Mouse (Mus musculus) CH12.LX (cell line): ENCODE measurements around the gene Ltf. TPM values are rescaled to one million over a fixed set of nuclear protein-coding genes. Genes with fewer than 3 reads are reported as not detected.

ENCODE experiments used
- DNase-seq: peaks from one replicate; pipeline ENCODE4 v3.0.0-alpha.2; 2013; ENCODE audit errors: extremely low read depth
- H3K27ac ChIP-seq: 2 replicates; pipeline ENCODE4 v1.5.1; 2012; ENCODE audit warnings: low read depth, mild to moderate bottlenecking, control low read depth, moderate library complexity; ENCODE audit not compliant: insufficient read depth
- H3K27me3 ChIP-seq: replicated peaks from 2 replicates; pipeline ENCODE3; 2012; ENCODE audit warnings: inconsistent platforms
- H3K36me3 ChIP-seq, 2 experiments: replicated peaks in 1 of 2; 2 replicates each; pipeline versions ENCODE3 to v1.6.1; 2012; ENCODE audit warnings: inconsistent platforms in 1 of 2, low read length in 1 of 2, mild to moderate bottlenecking in 1 of 2, mixed read lengths in 1 of 2, moderate library complexity in 1 of 2; ENCODE audit not compliant: control insufficient read depth in 1 of 2, insufficient read depth in 1 of 2
- H3K4me1 ChIP-seq, 2 experiments: 2 replicates each; pipeline ENCODE4 v1.6.1; 2012; ENCODE audit warnings: inconsistent platforms in 1 of 2, moderate library complexity in 1 of 2; ENCODE audit not compliant: insufficient read depth in 2 of 2, control insufficient read depth in 1 of 2
- H3K4me2 ChIP-seq: 2 replicates; pipeline ENCODE4 v1.6.1; 2012; ENCODE audit warnings: low read depth, mild to moderate bottlenecking, control low read depth; ENCODE audit not compliant: poor library complexity, insufficient read depth, severe bottlenecking
- H3K4me3 ChIP-seq, 3 experiments: fragments of 150-350 bp in 1 of 3; sonication (generic) in 1 of 3; replicated peaks in 1 of 3; 2 replicates each; pipeline versions ENCODE3 to v1.5.1; 2011 to 2012; ENCODE audit warnings: low read depth in 2 of 3, low read length in 2 of 3, mild to moderate bottlenecking in 2 of 3, moderate library complexity in 2 of 3, control low read depth in 1 of 3, improper control_type of control experiment in 1 of 3, inconsistent platforms in 1 of 3, mixed read lengths in 1 of 3; ENCODE audit not compliant: poor library complexity in 1 of 3
- H3K79me2 ChIP-seq: replicated peaks from 2 replicates; pipeline ENCODE4 v1.6.1; 2012; ENCODE audit warnings: mild to moderate bottlenecking, moderate library complexity; ENCODE audit not compliant: control insufficient read depth, poor library complexity, insufficient read depth, severe bottlenecking; ENCODE audit errors: extremely low read depth
- H3K9ac ChIP-seq: 2 replicates; pipeline ENCODE4 v1.6.1; 2012; ENCODE audit warnings: low read depth, mild to moderate bottlenecking, control low read depth, moderate library complexity; ENCODE audit not compliant: insufficient read depth
- H3K9me3 ChIP-seq: replicated peaks from 2 replicates; pipeline ENCODE3; 2012; ENCODE audit warnings: low read length, inconsistent platforms, mixed read lengths
- BHLHE40 ChIP-seq: IDR thresholded peaks from 2 replicates; pipeline ENCODE4 v1.6.1; 2011; ENCODE audit warnings: mild to moderate bottlenecking, low read depth, low read length, improper control_type of control experiment
- CHD1 ChIP-seq: IDR thresholded peaks from 2 replicates; pipeline ENCODE4 v1.6.1; 2012; ENCODE audit warnings: low read depth, low read length, improper control_type of control experiment, inconsistent platforms
- CHD2 ChIP-seq: IDR thresholded peaks from 2 replicates; pipeline ENCODE4 v1.6.1; 2011; ENCODE audit warnings: low read length, improper control_type of control experiment
- CTCF ChIP-seq, 2 experiments: IDR thresholded peaks in 1 of 2; conservative IDR thresholded peaks in 1 of 2; 2 replicates each; pipeline ENCODE4 v1.5.1; 2011 to 2012; ENCODE audit warnings: low read depth in 2 of 2, low read length in 2 of 2, improper control_type of control experiment in 1 of 2, inconsistent platforms in 1 of 2, mild to moderate bottlenecking in 1 of 2, moderate library complexity in 1 of 2
- E2F4 ChIP-seq: IDR thresholded peaks from 2 replicates; pipeline ENCODE4 v1.6.1; 2011; ENCODE audit warnings: low read depth, low read length, improper control_type of control experiment; ENCODE audit not compliant: insufficient replicate concordance
- ELF1 ChIP-seq: IDR thresholded peaks from 2 replicates; pipeline ENCODE4 v1.6.1; 2014; ENCODE audit warnings: low read depth, mild to moderate bottlenecking, inconsistent platforms, low read length, improper control_type of control experiment
- EP300 ChIP-seq: IDR thresholded peaks from 2 replicates; pipeline ENCODE4 v1.6.1; 2011; ENCODE audit warnings: low read length, improper control_type of control experiment
- ETS1 ChIP-seq: conservative IDR thresholded peaks from 2 replicates; pipeline ENCODE4 v1.6.1; 2012; ENCODE audit warnings: low read depth, mild to moderate bottlenecking, inconsistent platforms, low read length, improper control_type of control experiment, moderate library complexity
- GABPA ChIP-seq: IDR thresholded peaks from 2 replicates; pipeline ENCODE4 v1.6.1; 2012; ENCODE audit warnings: low read depth, low read length, improper control_type of control experiment, inconsistent platforms; ENCODE audit not compliant: insufficient replicate concordance
- HCFC1 ChIP-seq: IDR thresholded peaks from 2 replicates; pipeline ENCODE4 v1.6.1; 2012; ENCODE audit warnings: low read depth, mild to moderate bottlenecking, inconsistent platforms, low read length, improper control_type of control experiment
- IRF4 ChIP-seq: IDR thresholded peaks from 2 replicates; pipeline ENCODE4 v1.6.1; 2014; ENCODE audit warnings: low read depth, mild to moderate bottlenecking, inconsistent platforms, low read length, improper control_type of control experiment
- JUN ChIP-seq: IDR thresholded peaks from 2 replicates; pipeline ENCODE4 v1.6.1; 2011; ENCODE audit warnings: low read depth, mild to moderate bottlenecking, low read length, improper control_type of control experiment, moderate library complexity; ENCODE audit not compliant: insufficient read depth
- JUND ChIP-seq: conservative IDR thresholded peaks from 2 replicates; pipeline ENCODE4 v1.6.1; 2011; ENCODE audit warnings: low read depth, low read length, improper control_type of control experiment
- KAT2A ChIP-seq: IDR thresholded peaks from 2 replicates; pipeline ENCODE4 v1.6.1; 2012; ENCODE audit warnings: low read length, improper control_type of control experiment, inconsistent platforms; ENCODE audit not compliant: insufficient replicate concordance
- MAFK ChIP-seq: IDR thresholded peaks from 2 replicates; pipeline ENCODE4 v1.6.1; 2011; ENCODE audit warnings: low read length, improper control_type of control experiment; ENCODE audit not compliant: insufficient replicate concordance
- MAX ChIP-seq: IDR thresholded peaks from 2 replicates; pipeline ENCODE4 v1.6.1; 2011; ENCODE audit warnings: low read length, improper control_type of control experiment
- MAZ ChIP-seq: IDR thresholded peaks from 2 replicates; pipeline ENCODE4 v1.6.1; 2012; ENCODE audit warnings: low read depth, mild to moderate bottlenecking, inconsistent platforms, low read length, improper control_type of control experiment, moderate library complexity
- MEF2A ChIP-seq: IDR thresholded peaks from 2 replicates; pipeline ENCODE4 v1.6.1; 2014; ENCODE audit warnings: low read depth, mild to moderate bottlenecking, inconsistent platforms, low read length, improper control_type of control experiment, borderline replicate concordance
- MXI1 ChIP-seq: IDR thresholded peaks from 2 replicates; pipeline ENCODE4 v1.6.1; 2011; ENCODE audit warnings: mild to moderate bottlenecking, low read depth, low read length, improper control_type of control experiment
- MYC ChIP-seq: IDR thresholded peaks from 2 replicates; pipeline ENCODE4 v1.6.1; 2011; ENCODE audit warnings: low read depth, mild to moderate bottlenecking, improper control_type of control experiment, low read length
- NELFE ChIP-seq: IDR thresholded peaks from 2 replicates; pipeline ENCODE4 v1.6.1; 2011; ENCODE audit warnings: low read depth, low read length, improper control_type of control experiment
- NRF1 ChIP-seq: IDR thresholded peaks from 2 replicates; pipeline ENCODE4 v1.6.1; 2014; ENCODE audit warnings: low read depth, mild to moderate bottlenecking, inconsistent platforms, low read length, improper control_type of control experiment, moderate library complexity
- PAX5 ChIP-seq: IDR thresholded peaks from 2 replicates; pipeline ENCODE4 v1.6.1; 2012; ENCODE audit warnings: low read length, inconsistent platforms, mixed read lengths
- POLR2A ChIP-seq: IDR thresholded peaks from 2 replicates; pipeline ENCODE4 v1.6.1; 2011; ENCODE audit warnings: low read depth, mild to moderate bottlenecking, improper control_type of control experiment, low read length
- POLR2AphosphoS2 ChIP-seq: IDR thresholded peaks from 2 replicates; pipeline ENCODE4 v1.6.1; 2011; ENCODE audit warnings: low read depth, low read length, improper control_type of control experiment
- RAD21 ChIP-seq: IDR thresholded peaks from 2 replicates; pipeline ENCODE4 v1.6.1; 2011; ENCODE audit warnings: low read depth, mild to moderate bottlenecking, low read length, improper control_type of control experiment, moderate library complexity
- RCOR1 ChIP-seq: conservative IDR thresholded peaks from 2 replicates; pipeline ENCODE4 v1.6.1; 2012; ENCODE audit warnings: low read depth, mild to moderate bottlenecking, inconsistent platforms, low read length, improper control_type of control experiment
- SIN3A ChIP-seq: IDR thresholded peaks from 2 replicates; pipeline ENCODE4 v1.6.1; 2012; ENCODE audit warnings: low read length, improper control_type of control experiment, inconsistent platforms
- SMC3 ChIP-seq: IDR thresholded peaks from 2 replicates; pipeline ENCODE4 v1.6.1; 2011; ENCODE audit warnings: low read depth, low read length, improper control_type of control experiment
- TBP ChIP-seq: conservative IDR thresholded peaks from 2 replicates; pipeline ENCODE4 v1.6.1; 2011; ENCODE audit warnings: low read depth, low read length, improper control_type of control experiment
- TCF12 ChIP-seq: IDR thresholded peaks from 2 replicates; pipeline ENCODE4 v1.6.1; 2014; ENCODE audit warnings: low read depth, mild to moderate bottlenecking, inconsistent platforms, low read length, improper control_type of control experiment
- UBTF ChIP-seq: IDR thresholded peaks from 2 replicates; pipeline ENCODE4 v1.6.1; 2012; ENCODE audit warnings: low read depth, mild to moderate bottlenecking, inconsistent platforms, low read length, improper control_type of control experiment, moderate library complexity
- USF1 ChIP-seq: IDR thresholded peaks from 2 replicates; pipeline ENCODE4 v1.6.1; 2014; ENCODE audit warnings: low read depth, mild to moderate bottlenecking, inconsistent platforms, low read length, improper control_type of control experiment
- USF2 ChIP-seq: conservative IDR thresholded peaks from 2 replicates; pipeline ENCODE4 v1.6.1; 2011; ENCODE audit warnings: low read depth, low read length, improper control_type of control experiment
- ZC3H11A ChIP-seq: IDR thresholded peaks from 2 replicates; pipeline ENCODE4 v1.6.1; 2012; ENCODE audit warnings: low read depth, mild to moderate bottlenecking, inconsistent platforms, low read length, improper control_type of control experiment
- ZKSCAN1 ChIP-seq: IDR thresholded peaks from 2 replicates; pipeline ENCODE4 v1.6.1; 2012; ENCODE audit warnings: low read depth, inconsistent platforms, low read length, improper control_type of control experiment, borderline replicate concordance
- ZMIZ1 ChIP-seq: IDR thresholded peaks from 2 replicates; pipeline ENCODE4 v1.6.1; 2012; ENCODE audit warnings: low read depth, mild to moderate bottlenecking, inconsistent platforms, low read length, improper control_type of control experiment
- ZNF384 ChIP-seq: IDR thresholded peaks from 2 replicates; pipeline ENCODE4 v1.6.1; 2012; ENCODE audit warnings: low read depth, low read length, improper control_type of control experiment, inconsistent platforms
- dilution Hi-C: fragments of 300-500 bp; cut with MboI; formaldehyde crosslinking; loops from 2 replicates; pipeline ENCODE4 v1.14.3; 2020; ENCODE audit warnings: low sequenced_read_pairs; ENCODE audit not compliant: extremely low pct_unique_long_range_greater_than_20kb, extremely low pct_ligation_motif_present
- in situ Hi-C: fragments of 300-500 bp; cut with MboI; formaldehyde crosslinking; loops from 3 replicates; pipeline ENCODE4 v1.14.3; 2019; ENCODE audit warnings: low sequenced_read_pairs, low pct_ligation_motif_present, low pct_unique_long_range_greater_than_20kb, mixed read lengths
- polyA plus RNA-seq: library from polyadenylated mRNA; unstranded; fragments of >175 nt; gene quantifications from 2 replicates; pipeline ENCODE4 v1.2.1, GENCODE M21; 2012; ENCODE audit warnings: low read depth; ENCODE audit not compliant: insufficient read length
- total RNA-seq, 2 experiments: library from RNA; depleted of rRNA; stranded (reverse); fragments of 300-350 nt in 1 of 2; fragments of >200 nt in 1 of 2; gene quantifications; 2 replicates each; pipeline ENCODE4 v1.2.3; 2012 to 2014

Ltf gene
- total and polyA plus RNA-seq, 3 experiments, result 0.08 TPM; not detected in 2

- H3K4me3 ChIP-seq, result no peak overlapping the region
- in situ Hi-C loops, result no loop called here
- no peak for TF ChIP-seq ELF1
- no peak for TF ChIP-seq MEF2A
- TF ChIP-seq ETS1, result 0 out of 2 replicates have a peak, but pooled peaks have one; percentile 11
- TF ChIP-seq EP300, result no peak
- TF ChIP-seq POLR2AphosphoS2, result no peak
- TF ChIP-seq ZKSCAN1, result no peak
- no peak for TF ChIP-seq NELFE
- no peak for TF ChIP-seq TBP
- TF ChIP-seq ZNF384, result no peak
- peak; percentile 62 for TF ChIP-seq RAD21
- no peak for TF ChIP-seq KAT2A
- TF ChIP-seq JUN, result no peak
- 0 out of 2 replicates have a peak, but pooled peaks have one; percentile 26 for TF ChIP-seq IRF4
- no peak for TF ChIP-seq MYC
- TF ChIP-seq SIN3A, result no peak
- no peak for TF ChIP-seq NRF1
- 0 out of 2 replicates have a peak, but pooled peaks have one; percentile 28 for TF ChIP-seq JUND
- no peak for TF ChIP-seq POLR2A
- TF ChIP-seq MAZ, result no peak
- no peak for TF ChIP-seq UBTF
- TF ChIP-seq E2F4, result no peak
- no peak for TF ChIP-seq CHD1
- TF ChIP-seq CTCF (conservative IDR thresholded peaks at IDR 0.05 in 1 of 2, IDR thresholded peaks at IDR 0.05 in 1 of 2; ENCODE audit: low read depth in 2 of 2, low read length in 2 of 2), result peak; percentile 78 to 88
- no peak for TF ChIP-seq HCFC1
- no peak for TF ChIP-seq ZC3H11A
- TF ChIP-seq SMC3, result peak; percentile 75
- no peak for TF ChIP-seq ZMIZ1
- TF ChIP-seq PAX5, result no peak
- no peak for TF ChIP-seq RCOR1
- no peak for TF ChIP-seq USF2
- TF ChIP-seq BHLHE40, result no peak
- TF ChIP-seq MAX, result no peak
- no peak for TF ChIP-seq TCF12
- no peak for TF ChIP-seq MAFK
- no peak for TF ChIP-seq GABPA
- TF ChIP-seq CHD2, result no peak
- TF ChIP-seq MXI1, result no peak
- no peak for TF ChIP-seq USF1
- no peak overlapping the region for H3K27ac ChIP-seq
- no peaks in the 10 kb centered on the region for H3K27me3 ChIP-seq
- no peak overlapping the region for H3K4me2 ChIP-seq
- H3K36me3 ChIP-seq, result no peaks in the 10 kb centered on the region
- dilution Hi-C loops, result no loop called here
- H3K4me1 ChIP-seq, result peaks cover 2 to 17% of the 10 kb centered on the region in 2 experiments; a peak in 3 of 4 replicates
- DNase-seq, result peak; percentile 63
- H3K79me2 ChIP-seq, result no peaks in the 10 kb centered on the region
- H3K9me3 ChIP-seq, result peaks cover 9% of the 10 kb centered on the region
- H3K9ac ChIP-seq, result no peak overlapping the region
Measured at GRCm38 (mm10) chr9:111070546-111070961, 51.5 kb downstream of the Ltf start.
